Mouse (Mus musculus): Measurements from ENCODE around the gene Tldc2.

Tldc2 gene

DNA sequence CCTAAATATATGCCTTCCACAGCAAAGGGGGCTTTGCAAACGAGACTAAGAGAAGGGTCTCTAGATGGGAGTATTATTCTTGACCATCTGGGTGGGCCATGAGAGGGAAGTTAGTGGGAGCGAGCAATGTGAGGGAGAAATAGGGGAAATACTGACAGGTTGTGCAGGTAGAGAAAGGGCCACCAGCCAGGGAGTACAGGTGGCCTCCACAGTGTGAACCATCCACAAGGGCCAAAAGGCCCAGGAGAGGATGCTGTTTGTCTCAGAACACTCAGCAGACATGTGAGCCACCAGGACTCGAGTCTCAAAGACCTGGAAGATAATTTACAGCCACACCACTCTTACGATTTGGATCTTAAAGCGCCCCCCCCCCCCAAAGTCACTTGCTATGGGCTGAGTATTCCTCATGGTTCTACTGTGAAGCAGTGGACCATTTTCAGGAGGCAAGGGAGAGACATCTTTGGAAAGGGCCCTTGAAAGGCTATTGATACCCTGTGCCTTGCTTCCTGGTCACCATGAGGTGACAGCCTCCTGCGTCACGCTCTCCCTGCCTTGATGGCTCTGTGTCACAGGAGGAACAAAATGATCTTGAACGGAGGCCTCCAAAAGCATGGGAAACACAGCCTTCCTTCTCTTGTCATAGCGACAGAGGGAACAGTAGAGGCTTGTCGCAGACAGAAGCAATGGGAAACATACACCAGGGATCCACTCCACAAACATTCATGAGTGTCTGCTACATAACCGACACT lies 26.1 kb upstream of the Tldc2 start:
- DNase-seq (ENCODE audit: low read depth): no peak

DNA sequence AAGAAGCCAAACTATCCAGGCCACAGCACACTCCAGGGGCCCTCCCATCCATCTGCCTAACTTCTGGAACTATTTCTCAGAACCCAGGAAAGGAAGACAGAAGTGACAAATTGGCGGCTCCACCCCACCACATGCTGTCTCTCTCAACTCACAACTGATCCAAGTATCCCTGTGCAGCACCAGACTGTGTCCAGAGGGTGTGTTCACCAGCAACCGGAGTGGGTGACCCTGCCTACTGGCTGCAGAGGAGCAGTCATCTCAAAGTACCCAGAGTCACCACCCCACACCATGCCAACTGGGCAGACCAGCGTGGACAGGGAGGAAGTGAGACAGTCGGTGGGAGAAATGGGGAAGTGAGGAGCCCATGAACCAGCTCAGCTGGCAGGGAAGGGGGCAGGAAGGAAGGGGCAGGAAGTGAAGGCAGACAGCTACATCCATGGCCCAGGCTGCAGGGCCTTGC lies 23.6 kb upstream of the Tldc2 start:
- DNase-seq (ENCODE audit: low read depth): no peak

DNA sequence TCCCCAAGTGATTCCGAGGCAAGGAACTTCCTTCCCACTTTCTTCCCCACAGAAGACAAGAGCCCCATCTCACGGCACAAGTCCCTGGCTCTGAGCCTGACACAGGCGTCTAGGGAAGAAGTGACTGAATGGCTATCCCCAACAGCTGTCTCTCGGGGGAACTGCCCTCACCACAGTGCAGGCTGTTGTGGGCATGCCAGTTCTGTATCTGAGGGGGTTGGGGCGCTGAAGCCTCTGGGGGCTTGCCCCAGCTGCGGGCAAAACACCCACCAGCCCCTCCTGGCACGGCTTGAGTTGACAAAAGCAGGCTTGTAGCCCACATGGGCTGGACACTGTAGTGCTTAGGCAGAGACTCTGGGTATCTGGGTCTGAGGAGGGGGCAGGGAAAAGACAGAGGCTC lies 22.7 kb upstream of the Tldc2 start:
- no peak for DNase-seq (ENCODE audit: low read depth)

DNA sequence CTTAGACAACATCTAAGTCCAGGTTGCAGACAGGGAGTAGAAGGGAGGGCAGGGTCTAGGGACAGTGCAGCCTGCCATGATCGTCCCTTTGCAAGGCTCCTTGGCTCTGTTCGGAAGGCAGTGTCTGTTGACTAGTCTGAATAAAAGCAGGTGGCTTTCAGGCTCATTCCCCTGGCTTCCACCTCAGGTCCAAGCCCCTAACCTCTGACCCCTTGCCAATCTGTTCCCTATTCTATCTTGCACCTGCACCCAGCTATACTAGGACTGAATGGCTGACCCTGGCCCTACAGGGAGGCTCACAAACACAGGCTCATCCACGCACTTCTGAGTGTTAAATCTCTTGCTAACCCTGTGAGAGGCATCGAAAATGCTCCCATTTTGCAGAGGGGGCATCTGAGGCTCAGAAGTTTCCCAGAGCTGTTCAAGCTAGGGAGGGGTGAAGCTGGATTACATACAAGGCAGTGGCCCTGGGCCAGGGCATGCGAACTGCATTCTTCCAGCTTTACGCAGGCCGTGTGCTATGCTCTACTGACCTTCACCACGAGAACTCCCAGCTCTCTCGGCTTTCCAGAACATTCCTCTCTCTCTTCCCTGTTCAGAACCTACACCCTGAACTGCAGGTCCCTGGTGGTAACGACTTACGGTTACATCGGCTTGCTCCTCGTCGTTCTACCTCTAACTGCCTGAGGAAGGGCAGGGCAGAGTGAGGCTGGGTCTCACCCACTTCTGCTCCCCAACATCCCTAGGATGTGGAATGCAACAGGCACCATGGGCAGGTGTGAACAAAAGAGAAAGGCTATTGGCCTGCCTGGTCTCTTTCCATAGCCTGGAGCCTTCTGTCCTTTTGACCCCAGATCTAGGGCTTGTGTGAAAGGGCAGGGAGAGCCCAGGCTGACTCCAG lies 21.6 kb upstream of the Tldc2 start:
- no peak for DNase-seq (ENCODE audit: low read depth)

DNA sequence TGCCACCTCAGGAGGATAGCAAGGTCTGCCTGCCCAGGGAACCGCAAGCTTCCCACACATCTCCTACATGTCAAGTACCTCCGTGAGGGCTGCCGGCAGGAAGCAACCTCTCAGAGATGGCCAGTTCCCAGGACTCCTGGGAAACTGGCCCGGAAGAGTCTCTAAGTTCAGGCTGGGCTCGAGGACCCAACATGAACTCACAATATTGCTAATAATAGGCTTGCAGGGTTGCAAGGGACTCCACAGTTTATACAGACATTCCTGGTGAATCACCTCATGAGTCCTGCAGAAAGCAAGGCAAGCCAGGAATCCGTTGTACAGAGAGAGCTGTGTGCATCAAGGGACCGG lies 21.0 kb upstream of the Tldc2 start:
- DNase-seq (ENCODE audit: low read depth): no peak

DNA sequence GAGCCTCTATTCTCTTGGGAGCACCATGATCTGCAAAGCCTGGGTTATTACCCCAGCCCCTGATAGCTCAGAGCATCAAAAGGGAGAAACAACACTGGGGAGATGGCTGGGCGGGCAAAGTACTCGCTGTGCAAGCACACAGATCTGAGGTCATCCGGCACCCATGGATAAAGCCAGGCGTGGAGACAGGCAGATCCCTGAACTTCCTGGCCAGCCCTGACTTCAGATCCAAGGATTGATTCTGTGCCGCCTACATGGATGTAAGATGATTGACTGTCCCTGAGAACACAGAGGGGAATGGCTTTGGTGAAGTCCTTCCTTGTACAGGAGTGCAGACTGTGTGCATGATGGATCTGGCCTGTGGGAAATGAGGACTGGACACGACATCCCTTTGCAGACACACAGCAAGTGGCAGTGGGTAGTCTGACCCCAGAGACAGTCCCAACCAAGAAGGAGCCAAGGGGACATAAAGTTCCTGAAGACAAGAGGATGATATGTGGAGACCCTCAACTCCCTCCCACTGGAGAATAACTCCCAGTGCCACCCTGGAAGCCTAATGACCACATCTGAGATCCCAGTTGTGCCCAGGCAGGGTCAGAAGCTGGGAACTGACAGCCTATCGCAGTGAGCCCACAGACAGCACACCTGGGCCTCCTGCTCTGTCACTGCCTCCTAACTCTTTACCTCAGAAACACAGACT lies 20.0 kb upstream of the Tldc2 start:
- no peak for DNase-seq (ENCODE audit: low read depth)

DNA sequence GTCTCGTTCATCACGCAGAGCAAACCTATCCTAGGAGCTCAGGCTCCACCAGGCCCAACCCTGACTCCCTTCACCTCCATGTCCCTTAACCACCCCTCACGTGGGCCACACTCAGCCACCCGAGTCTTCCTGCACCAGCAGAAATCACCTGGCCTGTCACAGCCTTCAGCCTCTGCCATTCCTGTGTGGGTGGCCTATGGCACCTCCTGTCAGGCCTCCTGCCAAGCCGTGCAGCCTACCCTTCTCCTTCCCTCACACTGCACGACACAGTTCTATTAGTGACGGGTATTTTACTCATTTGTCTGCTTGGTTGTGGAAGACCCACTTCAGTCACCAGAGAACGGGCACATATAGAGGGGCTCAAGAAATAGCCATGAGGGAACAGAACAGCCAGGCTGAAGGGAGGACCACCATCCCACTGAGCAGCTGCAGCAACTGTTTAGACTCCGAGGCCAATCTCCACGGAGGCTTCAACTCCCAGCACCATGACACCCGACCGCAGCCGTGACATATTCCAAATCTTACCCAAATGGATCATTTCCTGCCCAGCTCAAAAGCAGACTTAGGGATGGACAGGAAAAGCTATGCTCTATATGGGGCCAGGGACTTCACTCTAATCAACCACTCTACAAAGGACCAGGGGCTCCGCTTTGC lies 18.0 kb upstream of the Tldc2 start:
- DNase-seq (ENCODE audit: low read depth): no peak

DNA sequence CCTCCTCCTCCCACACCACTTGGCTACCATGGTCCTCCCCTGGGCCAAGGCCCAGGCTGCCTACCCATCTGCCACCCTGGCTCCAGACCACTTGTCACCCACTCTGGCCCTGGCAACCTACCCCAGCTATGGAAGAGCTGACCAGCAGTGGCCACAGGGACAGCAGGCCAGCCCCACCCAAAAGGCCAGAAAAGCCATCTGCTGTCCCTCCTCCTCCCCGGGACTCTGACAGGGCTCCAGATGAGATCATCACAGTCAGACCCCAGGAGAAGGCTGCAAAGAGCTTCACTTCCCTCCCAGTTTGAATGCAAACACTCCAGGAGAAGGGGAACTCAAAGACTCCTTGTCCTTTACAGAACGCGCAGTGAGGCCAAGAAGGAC lies 17.5 kb upstream of the Tldc2 start:
- no peak for DNase-seq (ENCODE audit: low read depth)

DNA sequence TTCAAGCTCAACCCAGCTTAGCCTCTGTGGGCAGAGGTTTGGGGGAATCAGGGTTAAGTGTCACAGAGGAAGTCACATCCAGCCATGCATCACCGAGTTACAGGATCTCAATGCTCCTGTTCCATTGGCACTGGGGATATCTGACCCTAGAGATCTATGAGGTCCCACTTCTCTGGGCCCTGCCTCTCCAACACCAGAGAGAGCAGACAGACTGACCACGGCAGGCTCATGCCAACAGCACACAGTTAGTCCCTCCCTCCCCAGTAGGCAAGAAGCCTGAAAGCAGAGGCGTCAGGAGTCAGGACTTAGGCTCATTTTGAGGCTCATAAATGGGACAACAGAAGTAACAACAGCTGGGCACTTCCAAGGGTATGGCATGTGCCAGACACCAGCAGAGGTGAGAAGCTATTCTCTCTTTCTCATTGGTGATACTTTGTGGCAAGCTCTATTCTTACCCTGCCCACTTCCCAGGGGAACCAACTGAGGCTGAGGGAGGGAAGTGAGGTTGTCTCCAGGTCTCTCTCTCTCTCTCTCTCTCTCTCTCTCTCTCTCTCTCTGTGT lies 17.0 kb upstream of the Tldc2 start:
- DNase-seq (ENCODE audit: low read depth): no peak

DNA sequence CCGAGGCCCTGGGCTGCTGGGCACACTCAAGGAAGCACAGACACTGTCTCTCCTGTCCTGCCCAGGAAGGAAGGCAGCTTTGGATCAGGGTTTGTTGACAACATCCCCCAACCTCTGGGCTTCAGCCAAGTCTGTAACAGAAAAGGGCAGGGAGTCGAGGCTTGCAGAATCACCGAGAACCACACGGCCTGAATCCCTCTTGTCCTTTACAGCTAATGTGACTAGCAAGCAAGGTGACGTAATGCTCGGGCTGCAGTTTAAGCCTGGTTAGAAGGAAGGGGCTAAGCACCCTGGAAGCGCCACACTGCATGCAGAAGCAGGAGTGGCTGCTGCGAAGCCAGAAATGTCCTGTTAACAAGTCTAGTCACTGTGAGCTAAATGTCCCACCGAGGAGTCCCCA lies 16.5 kb upstream of the Tldc2 start:
- DNase-seq (ENCODE audit: low read depth): no peak

DNA sequence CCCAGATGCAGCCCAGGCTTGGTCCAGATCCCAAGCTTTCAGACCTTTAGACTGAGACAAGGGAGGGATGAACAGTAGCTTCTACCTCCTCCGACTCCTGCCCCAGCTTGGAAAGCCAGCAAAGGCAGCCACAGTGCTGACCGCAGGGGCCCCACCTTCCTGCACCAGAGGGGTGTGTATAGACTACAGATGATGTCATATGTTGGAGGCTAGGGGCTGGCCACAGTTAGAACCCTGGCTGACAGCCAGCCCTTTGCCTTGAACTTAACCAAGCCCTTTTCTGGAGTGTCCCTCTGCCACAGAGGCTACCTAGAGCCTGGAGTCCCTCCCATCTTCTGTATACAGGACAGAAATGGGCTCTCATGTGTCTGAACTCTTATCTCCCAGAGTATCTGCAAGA lies 15.3 kb upstream of the Tldc2 start:
- no peak for DNase-seq (ENCODE audit: low read depth)

DNA sequence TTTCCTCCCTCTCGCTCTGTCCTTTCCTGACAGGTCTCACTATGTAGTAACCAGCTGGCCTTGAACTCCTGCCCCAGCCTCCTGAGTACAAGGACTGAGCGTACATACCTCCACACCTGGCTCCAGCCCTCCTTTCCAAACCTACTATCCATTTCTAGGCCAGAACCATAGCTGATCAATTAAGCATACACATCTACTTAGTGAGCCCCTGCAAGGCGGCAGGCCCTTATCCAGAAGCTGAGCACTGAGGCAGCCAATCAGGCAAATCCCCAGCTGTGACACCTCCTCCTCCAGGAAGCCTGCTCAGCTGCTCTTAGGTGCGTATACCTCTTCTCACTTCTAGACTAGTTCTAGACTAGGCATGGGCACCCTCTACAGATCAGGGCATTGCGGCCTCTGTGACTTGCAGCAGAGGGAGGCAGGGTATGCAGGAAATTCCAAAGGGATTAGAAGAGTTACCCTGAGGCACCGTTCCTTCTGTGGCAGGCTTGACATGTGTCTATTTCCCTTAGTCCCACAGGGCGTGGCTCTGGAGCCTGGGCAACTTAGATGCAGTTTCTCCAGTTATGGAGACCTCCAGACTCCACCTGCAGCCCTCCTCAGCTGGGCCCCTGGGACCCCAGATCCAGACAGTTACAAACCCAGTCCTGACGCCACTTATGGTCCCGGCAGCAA lies 14.4 kb upstream of the Tldc2 start:
- no peak for DNase-seq (ENCODE audit: low read depth)

DNA sequence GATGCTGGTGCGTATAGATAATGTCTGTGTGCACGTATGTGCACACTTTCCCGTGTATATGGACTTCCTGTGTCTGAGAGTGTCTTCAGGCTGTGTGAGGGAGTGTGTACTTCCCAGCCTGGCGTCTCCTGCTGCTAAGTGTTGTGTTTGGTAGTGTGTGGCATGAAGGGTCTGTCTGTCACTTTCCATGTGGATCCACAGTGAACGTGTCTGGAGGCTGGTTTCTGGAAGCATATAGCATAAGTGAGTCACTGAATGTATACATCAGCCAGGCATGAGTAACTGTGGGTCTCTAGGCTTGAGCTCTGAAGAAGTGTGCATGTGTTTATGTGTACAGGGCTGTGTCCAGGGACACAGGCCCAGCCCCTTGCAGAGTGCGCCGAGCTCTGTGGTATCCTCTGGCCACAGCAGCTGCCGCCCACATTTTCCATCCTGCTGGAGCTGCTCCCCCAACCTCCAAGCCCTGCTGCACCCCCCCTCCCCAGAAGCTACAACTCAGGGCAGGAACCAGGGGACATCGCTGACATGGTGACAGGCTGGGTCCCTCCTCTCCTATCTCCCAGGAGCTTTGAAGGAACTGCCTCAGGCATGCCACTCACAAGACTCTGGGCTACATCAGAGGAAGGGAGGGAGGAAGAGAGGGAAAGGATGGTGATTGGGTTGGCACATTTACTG lies 13.3 kb upstream of the Tldc2 start:
- DNase-seq (ENCODE audit: low read depth): no peak

DNA sequence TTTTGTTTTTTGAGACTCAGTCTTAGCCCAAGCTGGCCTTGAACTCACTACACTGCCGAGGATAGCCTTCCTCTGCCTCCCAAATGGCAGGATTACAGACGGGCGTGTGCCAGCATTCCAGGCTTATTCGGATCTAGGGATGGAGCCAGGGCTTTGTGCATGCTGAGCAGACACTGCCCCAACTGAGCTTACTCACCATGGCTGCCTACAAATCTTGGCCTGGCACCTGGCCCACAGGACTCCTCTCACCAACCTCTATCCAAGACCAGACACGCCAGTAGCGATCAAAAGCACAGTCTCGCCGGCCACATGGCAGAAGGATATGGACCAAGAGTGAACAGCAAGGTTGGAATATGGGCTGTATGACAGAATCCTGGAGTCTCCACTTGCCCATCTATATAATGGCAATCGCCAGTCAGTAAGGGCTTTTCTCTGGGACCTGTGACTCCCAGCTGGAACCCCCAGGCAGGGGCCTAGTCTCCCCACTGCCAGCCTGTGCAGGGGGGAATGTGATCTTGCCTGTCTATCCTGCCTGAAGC lies 12.6 kb upstream of the Tldc2 start:
- no peak for DNase-seq (ENCODE audit: low read depth)

DNA sequence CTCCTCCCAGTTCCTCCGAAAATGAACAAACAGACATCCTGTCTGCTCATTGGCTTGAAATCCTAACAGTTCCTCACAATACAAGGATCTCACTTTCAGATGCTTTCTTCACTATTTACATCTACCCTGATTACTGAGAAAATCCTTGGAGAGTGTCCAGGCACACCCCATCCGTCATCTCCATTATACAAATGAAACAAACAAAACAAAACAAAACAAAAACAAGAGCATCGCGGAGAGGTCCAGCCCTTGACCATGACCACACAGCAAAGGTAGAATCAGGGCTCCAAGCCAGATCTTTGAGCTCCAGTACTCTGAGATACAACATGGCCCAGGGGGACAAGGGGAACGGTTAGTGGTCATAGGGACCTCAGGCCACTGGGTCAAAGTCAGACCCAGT lies 12.1 kb upstream of the Tldc2 start:
- DNase-seq (ENCODE audit: low read depth): no peak

DNA sequence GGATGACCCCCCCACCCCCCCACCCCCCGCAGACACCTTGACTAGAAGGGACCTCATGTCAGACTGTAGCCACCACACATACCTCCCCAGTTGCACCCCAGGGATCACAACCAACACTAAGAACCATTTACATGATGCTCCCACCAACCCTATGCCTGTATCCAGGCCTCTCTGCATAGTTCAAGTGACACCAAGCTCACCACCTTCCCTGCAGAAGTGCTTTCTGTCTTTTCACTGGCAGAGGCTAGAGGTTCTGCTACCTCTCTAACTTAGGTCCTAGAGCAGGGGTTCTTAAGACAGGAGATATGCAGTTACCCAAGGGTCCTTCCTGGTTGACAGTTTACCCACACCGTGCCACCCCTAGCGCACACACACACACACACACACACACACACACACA lies 11.6 kb upstream of the Tldc2 start:
- DNase-seq (ENCODE audit: low read depth): no peak

DNA sequence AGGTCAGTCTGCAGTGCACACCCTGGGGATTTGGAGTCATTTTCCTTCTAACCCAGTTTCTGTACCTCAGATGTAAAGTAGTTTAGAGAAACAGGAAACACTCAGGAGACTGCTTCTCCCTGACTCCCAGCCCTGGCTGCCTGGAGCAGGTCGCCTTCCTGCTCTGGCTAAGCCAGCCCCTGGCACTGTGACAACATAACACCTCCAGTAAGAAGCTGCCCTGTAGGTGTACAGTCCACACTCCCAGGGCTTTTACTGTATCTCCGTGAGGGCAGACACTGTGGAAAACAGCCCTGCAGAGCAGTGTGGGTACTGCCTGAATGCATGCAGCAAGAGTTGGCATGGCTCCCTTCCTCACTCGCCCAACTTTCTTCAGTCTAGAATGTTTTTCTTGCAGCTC lies 11.2 kb upstream of the Tldc2 start:
- DNase-seq (ENCODE audit: low read depth): no peak

DNA sequence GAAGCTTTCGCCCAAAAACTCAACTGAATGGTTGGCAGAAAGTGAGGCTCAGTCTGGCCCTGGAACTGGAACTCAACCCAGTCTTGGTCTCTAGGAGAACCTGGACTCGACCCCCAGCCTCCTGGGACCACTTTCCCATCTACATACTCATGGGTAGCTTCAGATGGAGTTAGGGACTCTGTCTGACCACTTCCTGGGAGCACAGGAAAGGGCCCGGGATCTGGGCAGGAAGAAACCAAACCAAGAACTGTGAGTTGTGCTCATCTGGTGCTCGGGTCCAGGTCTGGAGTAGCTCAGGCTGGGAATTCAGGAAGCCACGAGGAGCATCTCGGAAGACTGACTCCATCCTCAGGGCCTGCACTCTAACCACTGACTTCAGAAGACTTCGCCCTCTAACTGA lies 10.3 kb upstream of the Tldc2 start:
- DNase-seq (ENCODE audit: low read depth): no peak

DNA sequence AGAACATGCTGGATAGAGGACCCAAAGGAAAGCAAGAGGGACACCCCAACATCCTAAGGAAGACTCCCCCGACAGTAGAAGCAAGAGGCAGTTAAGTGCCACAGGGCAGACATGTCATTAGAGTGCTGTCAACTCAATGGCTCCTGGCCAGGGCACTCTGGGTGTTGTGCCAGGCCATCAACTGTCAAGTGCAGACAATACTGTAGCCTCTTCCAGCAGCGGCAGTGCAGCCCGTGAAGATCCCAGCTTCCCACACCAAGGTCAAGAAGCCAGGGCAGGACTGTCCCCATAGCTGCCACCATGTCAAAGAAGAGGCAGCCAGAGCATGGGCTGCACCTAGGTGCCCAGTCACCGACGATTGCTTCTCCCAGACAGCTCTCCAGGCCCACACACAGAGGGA lies 9.7 kb upstream of the Tldc2 start:
- DNase-seq (ENCODE audit: low read depth): no peak

DNA sequence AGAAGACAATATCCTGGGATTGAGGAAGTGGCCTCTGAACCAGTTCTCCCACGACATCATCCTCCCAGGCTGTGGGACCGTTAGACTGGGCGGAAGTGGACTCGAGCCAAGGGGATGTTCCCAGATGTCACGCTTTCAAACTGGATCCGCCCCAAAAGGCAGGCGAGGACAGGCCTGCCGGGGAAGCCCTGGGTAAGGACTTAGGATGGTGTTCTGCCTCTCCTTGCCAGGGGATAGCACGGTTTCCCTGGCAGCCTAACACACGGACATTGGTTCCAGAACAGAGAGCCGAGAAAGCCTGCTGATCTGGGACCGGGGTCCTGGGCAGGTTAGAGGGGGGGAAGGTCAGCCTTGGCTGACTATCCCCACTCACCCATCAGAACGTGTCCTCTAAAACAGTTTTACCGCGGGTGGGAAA lies 9.2 kb upstream of the Tldc2 start:
- DNase-seq (ENCODE audit: low read depth): no peak

All from naive thymus-derived CD4-positive, alpha-beta T cell, adult 2 months (primary cell).